Mouse (Mus musculus): ENCODE data around the gene Apom. TPM values are rescaled to one million over a fixed set of nuclear protein-coding genes. Genes with fewer than 3 reads are reported as not detected.
A peak's percentile ranks its signal among the peaks of the same experiment; 100 is the strongest.
"Not testable (repeated sequence)": the region's sequence is repeated elsewhere in the genome, so short reads cannot be mapped to it uniquely, and the experiment has no call there.

Gene Apom
- polyA plus RNA-seq, 1 experiment from 2014 or later = 0.18 TPM

DNA sequence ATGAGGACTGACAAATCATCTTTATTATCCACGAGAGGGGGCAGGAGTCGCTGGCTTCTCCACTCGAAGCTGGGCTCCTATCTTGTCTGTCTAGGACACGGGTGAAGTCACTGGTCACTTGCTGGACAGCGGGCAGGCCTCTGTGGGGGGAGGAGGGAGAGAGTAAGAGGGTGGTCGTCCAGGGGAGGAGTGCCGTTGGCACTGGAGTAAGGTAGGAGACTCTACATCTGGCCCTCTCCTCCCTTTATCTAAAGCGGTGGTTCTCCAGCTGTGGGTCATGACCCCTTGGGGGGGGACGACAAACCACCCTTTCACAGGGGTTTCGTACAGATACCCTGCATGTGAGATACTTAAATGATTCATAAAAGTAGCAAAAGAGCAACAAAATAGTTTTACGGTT, 2.9 kb downstream of the Apom start:
- DNase-seq (ENCODE audit: low spot score) = no peak

DNA sequence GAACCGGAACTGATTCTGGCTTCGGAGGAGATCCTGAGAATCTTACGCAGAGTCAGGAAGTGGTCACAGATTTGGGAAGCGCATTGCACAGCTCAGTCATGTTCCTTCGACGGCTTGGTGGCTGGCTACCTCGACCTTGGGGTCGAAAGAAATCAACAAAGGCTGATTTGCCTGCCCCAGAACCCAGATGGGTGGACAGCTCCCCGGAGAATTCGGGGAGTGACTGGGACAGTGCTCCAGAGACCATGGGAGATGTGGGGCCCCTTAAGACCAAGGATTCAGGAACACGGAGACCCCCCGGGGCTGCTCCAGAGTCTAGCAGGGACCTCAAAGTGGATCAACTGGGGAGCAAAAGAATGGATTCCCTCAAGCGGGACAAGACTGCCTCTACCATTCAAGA, 4.8 kb downstream of the Apom start:
- no peak for DNase-seq (ENCODE audit: low spot score)

- DNase-seq (ENCODE audit: low spot score) = peak; percentile 90
Observed at GRCm38 (mm10) chr17:35126206-35126611, 5.6 kb downstream of the Apom start, which contains the start of gene D17H6S53E. D17H6S53E (plus strand) TSS chr17:35126373.

GRCm38 (mm10) chr17:35125578-35125977, 6.3 kb downstream of the Apom start:
- DNase-seq (ENCODE audit: low spot score) = no peak

GRCm38 (mm10) chr17:35125081-35125480, 6.8 kb downstream of the Apom start:
- no peak for DNase-seq (ENCODE audit: low spot score)

DNA sequence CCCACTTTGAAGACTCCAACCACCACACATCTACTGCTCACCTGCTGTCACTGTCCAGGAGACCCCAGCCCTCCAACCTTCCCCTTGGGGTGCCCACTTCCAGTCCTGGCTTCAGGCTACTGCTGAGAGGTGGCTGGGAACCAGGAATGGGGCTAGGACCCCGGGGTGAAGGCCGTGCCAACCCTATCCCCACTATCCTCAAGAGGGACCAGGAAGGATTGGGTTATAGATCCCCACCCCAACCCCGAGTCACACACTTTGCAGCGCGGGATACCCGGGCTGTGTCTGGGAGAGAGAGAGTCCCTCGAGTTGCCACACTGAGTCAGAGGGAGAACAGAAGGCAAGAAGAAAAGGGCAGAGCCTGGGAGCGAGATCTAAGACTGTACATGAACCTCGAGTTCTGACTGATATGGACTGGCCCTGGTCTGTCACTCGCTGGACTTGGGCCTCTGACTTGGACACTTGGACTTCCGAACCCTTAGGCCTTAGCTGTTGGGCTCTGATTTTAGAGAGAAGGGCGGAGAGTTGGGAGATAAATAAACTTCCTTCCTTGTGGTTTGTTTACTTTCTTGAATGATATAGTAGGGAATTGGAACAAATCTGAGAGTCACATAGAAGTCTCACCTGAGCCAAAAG, 7.5 kb downstream of the Apom start:
- not testable (repeated sequence) for DNase-seq (ENCODE audit: low spot score)

GRCm38 (mm10) chr17:35123287-35123686, 8.6 kb downstream of the Apom start:
- not testable (repeated sequence) for DNase-seq (ENCODE audit: low spot score)

DNA sequence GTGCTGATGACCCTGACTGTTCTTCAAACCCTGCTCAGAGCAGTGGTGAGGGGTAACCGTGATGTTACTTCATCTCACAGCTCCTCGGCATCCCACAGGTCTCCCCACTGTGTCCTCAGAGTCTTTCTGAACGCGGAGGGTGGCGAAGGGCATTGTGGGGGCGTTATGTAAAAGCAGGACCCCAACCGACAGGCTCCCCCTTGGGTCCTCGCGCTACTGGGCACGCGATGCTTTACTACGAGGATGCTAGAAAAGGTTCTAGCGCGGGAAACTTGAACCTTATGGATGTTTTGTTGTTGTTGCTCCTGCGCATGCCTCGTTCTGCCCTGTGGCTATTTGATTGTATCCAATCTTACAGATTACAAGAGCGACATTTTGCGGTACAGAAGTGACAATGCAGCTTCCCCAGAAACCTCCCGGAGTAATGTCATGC, 10.0 kb downstream of the Apom start, which contains the start of gene Csnk2b:
Gene Csnk2b (minus strand): TSS at position 183 of the 433 bp plus-strand sequence.
- peak; percentile 68 for DNase-seq (ENCODE audit: low spot score)

DNA sequence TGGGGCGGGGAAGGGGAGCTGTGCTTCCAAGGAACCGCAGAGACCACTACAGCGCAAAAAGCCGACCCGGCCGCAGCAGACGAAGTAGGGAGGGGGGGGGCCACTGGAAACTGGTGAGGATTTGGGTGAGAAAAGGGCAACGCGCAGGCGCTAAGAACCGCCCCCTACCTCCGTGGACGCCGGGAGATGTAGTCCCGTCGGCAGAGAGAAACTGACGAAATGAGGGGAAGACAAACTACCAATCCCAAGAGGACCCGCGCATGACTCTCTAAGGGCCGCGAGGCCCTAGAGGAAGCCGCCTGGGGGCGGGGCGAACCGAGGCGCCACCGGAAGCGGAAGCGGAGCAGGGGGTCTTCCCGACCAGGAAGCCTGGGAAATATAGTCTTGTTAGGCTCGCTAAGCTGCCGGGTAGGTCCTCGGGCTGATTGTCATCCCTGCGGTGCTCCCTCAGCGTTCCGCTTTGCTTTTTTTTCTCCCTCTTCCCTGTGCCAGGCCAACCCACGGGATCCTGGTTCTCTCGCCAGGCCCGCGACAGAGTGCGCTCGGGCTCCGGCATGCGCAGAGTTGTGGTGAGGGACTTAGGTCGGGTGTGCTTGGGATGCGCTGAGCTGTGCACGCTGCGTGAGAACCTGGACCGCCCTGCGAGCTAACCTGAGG, 10.6 kb downstream of the Apom start, which contains the start of gene Gpank1:
Gene Gpank1 (plus strand): TSS at position 313 of the 657 bp plus-strand sequence.
- peak; percentile 99 for DNase-seq (ENCODE audit: low spot score)

DNA sequence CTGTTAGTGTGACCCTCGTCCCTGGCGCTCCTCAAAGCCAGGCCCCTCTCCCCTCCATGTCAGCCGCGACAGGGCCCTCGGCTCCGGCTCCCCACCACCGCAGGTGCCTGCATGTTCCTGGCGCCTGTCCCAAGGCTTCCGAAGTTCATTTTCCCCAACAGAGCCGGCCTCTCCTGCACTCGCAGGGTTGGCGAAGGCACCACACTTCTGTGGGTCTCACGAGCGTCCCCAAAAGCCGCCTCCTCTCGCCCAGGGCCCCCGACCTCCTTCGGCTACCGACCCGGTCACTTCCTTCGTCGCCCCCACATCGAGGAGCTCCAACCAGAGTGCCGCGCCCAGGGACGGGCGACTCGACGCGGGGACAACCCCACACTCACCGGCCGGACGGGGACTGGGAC, 11.1 kb downstream of the Apom start:
- DNase-seq (ENCODE audit: low spot score) = no peak

GRCm38 (mm10) chr17:35115046-35116019, 16.5 kb downstream of the Apom start, which contains the start of gene Ly6g5b:
Ly6g5b (minus strand) TSS chr17:35115428.
- peak; percentile 38 for DNase-seq (ENCODE audit: low spot score)

- DNase-seq (ENCODE audit: low spot score) = no peak
Observed at GRCm38 (mm10) chr17:35111774-35112173, 20.1 kb downstream of the Apom start.

DNA sequence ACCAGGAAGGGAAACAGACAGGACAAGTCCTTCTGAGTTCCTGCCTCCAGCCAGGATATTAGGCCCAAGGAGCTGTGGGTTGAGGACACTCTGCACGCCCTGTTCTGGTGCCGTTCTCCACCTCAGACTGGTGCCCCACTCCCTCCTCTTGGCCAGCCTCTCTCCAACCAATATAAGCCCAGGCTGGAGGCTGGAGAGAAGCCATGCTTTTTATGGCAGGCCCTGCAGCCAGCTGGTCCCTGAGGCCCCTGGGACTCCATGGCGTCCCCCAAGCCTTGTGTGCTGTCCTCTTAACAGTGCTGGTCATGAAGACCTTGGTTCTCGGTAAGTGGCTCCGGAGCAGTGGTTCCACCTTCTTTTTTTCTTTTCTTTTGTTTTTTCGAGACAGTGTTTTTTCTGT, 23.8 kb downstream of the Apom start, which contains the start of gene Ly6g5c:
Gene Ly6g5c (plus strand): TSS at position 183 of the 400 bp plus-strand sequence.
- no peak for DNase-seq (ENCODE audit: low spot score)

- DNase-seq (ENCODE audit: low spot score) = no peak
Observed at GRCm38 (mm10) chr17:35106522-35106921, 25.3 kb downstream of the Apom start.

DNA sequence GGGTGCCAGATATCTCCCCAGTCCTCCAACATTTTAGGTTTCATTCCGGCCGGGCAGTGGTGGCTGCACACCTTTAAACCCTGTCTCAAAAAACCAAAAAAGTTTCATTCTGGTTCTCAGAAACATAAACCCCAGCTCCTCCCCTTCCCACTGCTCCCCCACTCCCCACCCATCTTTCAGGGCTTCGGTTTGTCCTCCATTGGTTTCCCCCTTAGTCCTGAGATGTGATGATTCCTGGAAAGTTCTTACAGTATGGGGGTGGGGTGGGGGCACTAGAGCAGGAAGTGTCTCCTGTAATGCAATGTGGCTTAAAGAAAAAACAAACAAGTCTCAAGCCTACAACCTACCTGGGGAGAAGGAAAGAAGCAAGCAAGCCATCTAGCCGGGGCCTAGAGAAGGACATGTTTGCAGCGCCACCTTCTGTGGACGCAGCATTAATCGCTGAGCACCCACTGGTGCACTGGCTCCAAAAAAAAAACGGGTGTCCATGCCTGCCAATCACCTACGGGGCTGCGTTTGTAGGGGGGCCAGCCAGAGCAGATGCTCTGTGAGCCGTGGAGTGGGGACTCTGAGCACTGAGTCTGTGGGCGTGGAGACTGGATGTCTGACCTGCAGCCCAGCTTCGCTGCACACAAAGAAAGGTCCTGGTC, 26.0 kb downstream of the Apom start:
- peak; percentile 40 for DNase-seq (ENCODE audit: low spot score)

GRCm38 (mm10) chr17:35104754-35105153, 27.1 kb downstream of the Apom start:
- DNase-seq (ENCODE audit: low spot score) = no peak

DNA sequence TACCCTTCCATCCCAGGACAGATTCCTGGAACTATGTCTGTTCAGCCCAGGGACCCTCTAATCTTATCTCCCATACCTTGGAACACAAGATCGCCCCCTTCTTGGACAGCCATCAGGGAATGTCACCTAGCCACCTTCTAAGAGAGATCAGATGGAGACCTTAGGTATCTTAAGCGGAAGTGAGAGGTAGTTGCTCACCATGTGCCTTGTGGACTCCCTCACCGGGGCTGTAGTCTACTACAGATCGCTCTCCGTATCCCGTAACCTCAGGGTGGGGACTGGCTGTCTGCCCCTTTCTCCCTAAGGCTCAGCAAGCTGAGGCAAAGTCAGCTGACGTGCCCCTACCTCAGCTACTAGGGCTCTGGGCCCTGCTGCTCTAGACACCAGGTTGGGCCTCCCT, 27.8 kb downstream of the Apom start:
- DNase-seq (ENCODE audit: low spot score) = no peak

- DNase-seq (ENCODE audit: low spot score) = no peak
Observed at GRCm38 (mm10) chr17:35103221-35103690, 28.6 kb downstream of the Apom start.

- no peak for DNase-seq (ENCODE audit: low spot score)
Observed at GRCm38 (mm10) chr17:35102299-35102698, 29.6 kb downstream of the Apom start.

DNA sequence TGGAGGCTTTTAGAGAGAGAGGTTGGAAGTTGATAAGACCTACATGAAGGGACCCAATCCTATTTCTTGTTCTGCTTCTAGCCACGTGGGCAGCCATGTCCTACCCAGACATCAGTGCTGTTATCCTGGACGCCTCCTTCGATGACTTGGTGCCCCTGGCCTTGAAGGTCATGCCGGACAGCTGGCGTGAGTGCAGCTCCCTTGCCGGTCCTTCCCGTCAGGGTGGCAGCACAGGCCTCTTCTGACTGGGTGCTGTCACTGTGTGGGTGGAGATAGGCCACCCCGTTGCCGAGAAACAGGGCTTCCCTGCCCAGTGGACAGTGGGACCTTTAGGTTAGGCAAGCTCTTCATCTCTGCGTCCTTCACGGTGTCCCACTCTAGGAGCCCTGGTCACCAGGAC, 30.7 kb downstream of the Apom start:
- DNase-seq (ENCODE audit: low spot score) = no peak
